Comparison of ENCODE assay signal across 8 mouse cellular contexts in genomic region chr2:68376660-68377059, GRCm38 (mm10).
DNase-seq lines count a peak whose midpoint lies in the region; ATAC-seq lines count a peak whose summit lies in the region.
"Had no signal": no experiment of that assay in that cellular context is flagged by ENCODE, and none has a peak within 500 bp of the region (broad histone marks: within the 10 kb centered on the region; RNA-seq: fewer than 3 reads in every experiment).

No protein-coding gene starts in this region.

- intact Hi-C loops in heart, postnatal 10 days (cut with DNase I): loop anchor here (2.0 to 5.0 kb wide), 2 partner anchors 40 to 56 kb away; no protein-coding TSS in a partner anchor

- WGBS in intestine, embryonic 16.5 days: 65% methylated on average over 12 of the region's 12 CpGs

- H3K9ac ChIP-seq in intestine, embryonic 16.5 days (ENCODE audit: low read depth, low read length): no peak overlapping the region
- H3K9ac ChIP-seq: liver, embryonic 13.5 days had no signal

- peak; percentile 80 for DNase-seq in adrenal gland, postnatal 25 days
- peak; percentile 50 to 70 for DNase-seq in cerebellum, postnatal 14 days
- DNase-seq in heart, postnatal 10 days: peak; percentile 81 to 83
- peak; percentile 80 for DNase-seq in ovary, adult 18-20 months (ENCODE audit: low spot score)
- DNase-seq in thymus, postnatal 4 days: no peak
- DNase-seq: liver, embryonic 13.5 days had no signal

- no peak overlapping the region for H3K4me2 ChIP-seq in intestine, embryonic 16.5 days (ENCODE audit: low read depth, low read length)
- H3K4me2 ChIP-seq: liver, embryonic 13.5 days had no signal

- ATAC-seq in CD4-positive, CD25-positive, alpha-beta regulatory T cell, adult 4 months: no peak
- ATAC-seq in intestine, embryonic 16.5 days: no peak

- H3K4me1 ChIP-seq in intestine, embryonic 16.5 days (ENCODE audit: control insufficient read depth, insufficient read depth, low read length): peaks cover 14% of the 10 kb centered on the region

- H3K27ac ChIP-seq in intestine, embryonic 16.5 days (ENCODE audit: low read length): no peak overlapping the region
- H3K27ac ChIP-seq: liver, embryonic 13.5 days had no signal

- no peaks in the 10 kb centered on the region for H3K36me3 ChIP-seq in intestine, embryonic 16.5 days (ENCODE audit: control insufficient read depth, insufficient read depth, low read length)
- H3K36me3 ChIP-seq: liver, embryonic 13.5 days had no signal

- H3K27me3 ChIP-seq in intestine, embryonic 16.5 days (replicated peaks; ENCODE audit: control insufficient read depth, insufficient read depth, low read length): no peaks in the 10 kb centered on the region
- H3K27me3 ChIP-seq: liver, embryonic 13.5 days had no signal

- H3K4me3 ChIP-seq in intestine, embryonic 16.5 days (ENCODE audit: low read length): no peak overlapping the region
- H3K4me3 ChIP-seq: liver, embryonic 13.5 days had no signal

- H3K9me3 ChIP-seq in intestine, embryonic 16.5 days (ENCODE audit: control insufficient read depth, low read length): no peaks in the 10 kb centered on the region
- H3K9me3 ChIP-seq: liver, embryonic 13.5 days had no signal
